In the genomic region with DNA sequence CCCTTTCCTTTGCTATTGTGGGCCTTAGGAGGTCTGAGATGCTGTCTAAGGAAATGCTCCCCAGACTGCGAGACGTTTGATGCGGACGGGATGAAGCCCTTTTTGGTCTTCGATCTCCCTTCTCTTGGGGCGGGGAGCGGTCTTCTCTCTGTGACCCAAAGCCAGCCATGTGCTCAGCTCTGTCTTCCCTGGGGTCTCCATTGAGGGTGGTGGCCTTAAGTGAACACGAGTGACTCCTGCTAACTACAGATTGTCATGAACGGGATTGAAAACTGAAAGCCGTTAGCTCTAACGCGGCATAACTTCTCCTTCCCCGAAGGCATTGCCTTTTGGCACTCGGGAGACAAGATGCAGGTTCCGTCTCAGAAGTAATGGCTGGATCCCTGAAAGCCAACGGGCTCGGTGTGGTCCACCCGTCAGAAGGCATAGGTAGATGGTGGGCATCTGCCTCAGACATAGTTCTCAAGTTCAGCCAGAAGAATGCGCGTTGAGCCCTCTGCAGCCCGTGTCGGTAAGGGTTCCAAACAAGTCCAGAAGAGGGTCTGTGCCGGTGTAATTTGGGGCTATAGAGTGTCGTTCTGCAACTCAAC, we compare ENCODE assay signal across 7 mouse cellular contexts. TPM values are rescaled to one million over a fixed set of nuclear protein-coding genes. Genes with fewer than 3 reads are reported as not detected.
DNase-seq lines count a peak whose midpoint lies in the region; ATAC-seq lines count a peak whose summit lies in the region.

No protein-coding gene starts in this region.

- peak overlapping the region; percentile 76 for H3K4me2 ChIP-seq in neural tube, embryonic 11.5 days (ENCODE audit: low read depth)
- peak overlapping the region; percentile 85 for H3K4me2 ChIP-seq in kidney, embryonic 16.5 days (replicated peaks; ENCODE audit: low read depth, low read length)
- peak overlapping the region; percentile 51 for H3K4me2 ChIP-seq in neural tube, embryonic 14.5 days (ENCODE audit: low read depth, low read length)

- H3K9ac ChIP-seq in neural tube, embryonic 11.5 days (ENCODE audit: low read length), result peak overlapping the region; percentile 89
- peak overlapping the region; percentile 96 for H3K9ac ChIP-seq in kidney, embryonic 16.5 days (replicated peaks; ENCODE audit: low read length)
- peak overlapping the region; percentile 85 for H3K9ac ChIP-seq in neural tube, embryonic 14.5 days (replicated peaks; ENCODE audit: low read depth, low read length)

- H3K4me3 ChIP-seq in neural tube, embryonic 11.5 days (ENCODE audit: low read depth, low read length), result peak overlapping the region; percentile 78
- peak overlapping the region; percentile 76 for H3K4me3 ChIP-seq in erythroblast, embryonic 14.5 days (replicated peaks)
- peak overlapping the region; percentile 95 for H3K4me3 ChIP-seq in kidney, embryonic 16.5 days (ENCODE audit: low read length)
- peak overlapping the region; percentile 71 for H3K4me3 ChIP-seq in neural tube, embryonic 14.5 days (ENCODE audit: low read depth, low read length)

- peak; percentile 19; the same call in 1 of the 2 replicates for ATAC-seq in neural tube, embryonic 11.5 days (ENCODE audit: insufficient read depth, low FRiP score, low TSS enrichment)
- ATAC-seq in kidney, embryonic 16.5 days (ENCODE audit: low FRiP score, low TSS enrichment), result 0 out of 2 replicates have a peak, but pooled peaks have one; percentile 5
- ATAC-seq in neural tube, embryonic 14.5 days (ENCODE audit: low read depth), result no peak

- H3K27ac ChIP-seq in neural tube, embryonic 11.5 days (ENCODE audit: low read depth, low read length), result no peak overlapping the region
- peak overlapping the region; percentile 61 for H3K27ac ChIP-seq in kidney, embryonic 16.5 days (ENCODE audit: low read length)
- peak overlapping the region; percentile 8; the same call in 1 of the 2 replicates for H3K27ac ChIP-seq in neural tube, embryonic 14.5 days (ENCODE audit: low read depth, low read length)

- no peaks in the 10 kb centered on the region for H3K9me3 ChIP-seq in neural tube, embryonic 11.5 days (ENCODE audit: control insufficient read depth, low read length)
- H3K9me3 ChIP-seq in erythroblast, embryonic 14.5 days (ENCODE audit: control insufficient read depth, low read length), result no peaks in the 10 kb centered on the region
- no peaks in the 10 kb centered on the region for H3K9me3 ChIP-seq in kidney, embryonic 16.5 days (ENCODE audit: low read length)
- no peaks in the 10 kb centered on the region for H3K9me3 ChIP-seq in neural tube, embryonic 14.5 days (ENCODE audit: control insufficient read depth, low read length)

- peak; percentile 27 for DNase-seq in neural tube, embryonic 11.5 days (ENCODE audit: low spot score)
- DNase-seq in neural tube, embryonic 10.5 days (ENCODE audit: extremely low spot score, low spot score), result no peak
- DNase-seq in embryo, embryonic 10 days (ENCODE audit: low spot score), result no peak
- DNase-seq in urinary bladder, postnatal 14 days (ENCODE audit: low spot score), result no peak

- no peaks in the 10 kb centered on the region for H3K27me3 ChIP-seq in neural tube, embryonic 11.5 days (ENCODE audit: control insufficient read depth, insufficient read depth, low read length)
- peaks cover 24% of the 10 kb centered on the region for H3K27me3 ChIP-seq in erythroblast, embryonic 14.5 days (ENCODE audit: control insufficient read depth)
- no peaks in the 10 kb centered on the region; the same call in 1 of the 2 replicates for H3K27me3 ChIP-seq in kidney, embryonic 16.5 days (ENCODE audit: insufficient read depth, low read length)
- no peaks in the 10 kb centered on the region for H3K27me3 ChIP-seq in neural tube, embryonic 14.5 days (ENCODE audit: control insufficient read depth, insufficient read depth, low read length)

- WGBS in neural tube, embryonic 11.5 days, result under 1% methylated on average over 24 of the region's 24 CpGs
- WGBS in kidney, embryonic 16.5 days, result under 1% methylated on average over 24 of the region's 24 CpGs
- WGBS in neural tube, embryonic 14.5 days, result under 1% methylated on average over 24 of the region's 24 CpGs

- H3K4me1 ChIP-seq in neural tube, embryonic 11.5 days (ENCODE audit: control insufficient read depth, insufficient read depth, low read length), result peaks cover 16% of the 10 kb centered on the region
- peaks cover 44% of the 10 kb centered on the region for H3K4me1 ChIP-seq in erythroblast, embryonic 14.5 days (ENCODE audit: control insufficient read depth)
- H3K4me1 ChIP-seq in kidney, embryonic 16.5 days (ENCODE audit: insufficient read depth, low read length), result peaks cover 31% of the 10 kb centered on the region
- H3K4me1 ChIP-seq in neural tube, embryonic 14.5 days (ENCODE audit: control insufficient read depth, insufficient read depth, low read length), result peaks cover 23% of the 10 kb centered on the region

- peaks cover 14% of the 10 kb centered on the region for H3K36me3 ChIP-seq in neural tube, embryonic 11.5 days (ENCODE audit: control insufficient read depth, insufficient read depth, low read length)
- H3K36me3 ChIP-seq in erythroblast, embryonic 14.5 days (ENCODE audit: control insufficient read depth), result peaks cover 45% of the 10 kb centered on the region
- H3K36me3 ChIP-seq in kidney, embryonic 16.5 days (ENCODE audit: insufficient read depth, low read length), result peaks cover 38% of the 10 kb centered on the region
- H3K36me3 ChIP-seq in neural tube, embryonic 14.5 days (ENCODE audit: control insufficient read depth, insufficient read depth, low read length), result peaks cover 30% of the 10 kb centered on the region

RNA-seq across cellular contexts. Expression of a gene that starts 17.8 kb away (rescaled TPM):
- polyA plus RNA-seq in neural tube, embryonic 11.5 days (2014; fragmentation: Nextera tagmentation; extraction: Ambion mirVana), result 2.3 and 3.0 TPM in 2 replicates
- 0.02 TPM in 1 of 2 replicates, not detected in the other for polyA plus RNA-seq in erythroblast, embryonic 14.5 days (2012)
- 17.0 and 17.5 TPM in 2 replicates for polyA plus RNA-seq in kidney, embryonic 16.5 days (2015; fragmentation: Nextera tagmentation; extraction: Ambion mirVana)
- polyA plus RNA-seq in neural tube, embryonic 14.5 days (2014; fragmentation: Nextera tagmentation; extraction: Ambion mirVana), result 23.7 and 29.1 TPM in 2 replicates

RNA-seq across cellular contexts. Expression of a gene that starts 18.6 kb away (rescaled TPM):
- polyA plus RNA-seq in neural tube, embryonic 11.5 days (2014; fragmentation: Nextera tagmentation; extraction: Ambion mirVana), result 0.37 and 0.53 TPM in 2 replicates
- not detected in 2 replicates for polyA plus RNA-seq in erythroblast, embryonic 14.5 days (2012)
- 1.3 and 1.5 TPM in 2 replicates for polyA plus RNA-seq in kidney, embryonic 16.5 days (2015; fragmentation: Nextera tagmentation; extraction: Ambion mirVana)
- 2.7 and 3.1 TPM in 2 replicates for polyA plus RNA-seq in neural tube, embryonic 14.5 days (2014; fragmentation: Nextera tagmentation; extraction: Ambion mirVana)

RNA-seq across cellular contexts. Expression of a gene that starts 45.1 kb away (rescaled TPM):
- 4.9 and 5.3 TPM in 2 replicates for polyA plus RNA-seq in neural tube, embryonic 11.5 days (2014; fragmentation: Nextera tagmentation; extraction: Ambion mirVana)
- 1.6 and 1.8 TPM in 2 replicates for polyA plus RNA-seq in erythroblast, embryonic 14.5 days (2012)
- 11.4 and 12.8 TPM in 2 replicates for polyA plus RNA-seq in kidney, embryonic 16.5 days (2015; fragmentation: Nextera tagmentation; extraction: Ambion mirVana)
- polyA plus RNA-seq in neural tube, embryonic 14.5 days (2014; fragmentation: Nextera tagmentation; extraction: Ambion mirVana), result 0.52 and 1.1 TPM in 2 replicates
